In genomic region chr2:93452506-93452905, GRCm38 (mm10) we compare ENCODE assay signal across 12 mouse cellular contexts. TPM values are rescaled to one million over a fixed set of nuclear protein-coding genes. Genes with fewer than 3 reads are reported as not detected.
A peak's percentile ranks its signal among the peaks of the same experiment; 100 is the strongest.
DNase-seq lines count a peak whose midpoint lies in the region; ATAC-seq and TF ChIP-seq lines count a peak whose summit lies in the region.
"Had no signal": no experiment of that assay in that cellular context is flagged by ENCODE, and none has a peak within 500 bp of the region (broad histone marks: within the 10 kb centered on the region; RNA-seq: fewer than 3 reads in every experiment).

No protein-coding gene starts in this region.

- 55% methylated on average over 4 of the region's 4 CpGs for WGBS in kidney, embryonic 14.5 days
- WGBS in intestine, postnatal 0 days, result 38% methylated on average over 4 of the region's 4 CpGs
- WGBS in liver, embryonic 15.5 days (ENCODE audit: insufficient replicate concordance), result 76% methylated on average over 4 of the region's 4 CpGs
- 80% methylated on average over 4 of the region's 4 CpGs for WGBS in midbrain, postnatal 0 days

- H3K9me3 ChIP-seq in kidney, embryonic 14.5 days (ENCODE audit: control insufficient read depth, low read length), result no peaks in the 10 kb centered on the region
- no peaks in the 10 kb centered on the region for H3K9me3 ChIP-seq in intestine, postnatal 0 days (ENCODE audit: control insufficient read depth)
- no peaks in the 10 kb centered on the region for H3K9me3 ChIP-seq in liver, embryonic 15.5 days (replicated peaks)
- no peaks in the 10 kb centered on the region for H3K9me3 ChIP-seq in midbrain, postnatal 0 days (ENCODE audit: low read length)

- peaks cover 31% of the 10 kb centered on the region for H3K4me1 ChIP-seq in kidney, embryonic 14.5 days (ENCODE audit: control insufficient read depth, insufficient read depth, low read length)
- peaks cover 41% of the 10 kb centered on the region for H3K4me1 ChIP-seq in intestine, postnatal 0 days (replicated peaks; ENCODE audit: control insufficient read depth, insufficient read depth, low read length)
- H3K4me1 ChIP-seq in liver, embryonic 15.5 days (replicated peaks), result peaks cover 100% of the 10 kb centered on the region
- no peaks in the 10 kb centered on the region for H3K4me1 ChIP-seq in midbrain, postnatal 0 days (ENCODE audit: insufficient read depth, low read length)

- H3K27ac ChIP-seq in kidney, embryonic 14.5 days (ENCODE audit: low read depth, low read length), result no peak overlapping the region; the same call in 1 of the 2 replicates
- peak overlapping the region; percentile 78 for H3K27ac ChIP-seq in intestine, postnatal 0 days (ENCODE audit: low read depth, low read length)
- peak overlapping the region; percentile 98 for H3K27ac ChIP-seq in liver, embryonic 15.5 days (replicated peaks)
- H3K27ac ChIP-seq in midbrain, postnatal 0 days (ENCODE audit: low read depth, low read length), result no peak overlapping the region

- no peak overlapping the region for H3K4me2 ChIP-seq in kidney, embryonic 14.5 days (replicated peaks; ENCODE audit: low read depth, low read length)
- H3K4me2 ChIP-seq in intestine, postnatal 0 days (replicated peaks; ENCODE audit: low read depth), result peak overlapping the region; percentile 40
- peak overlapping the region; percentile 33 for H3K4me2 ChIP-seq in liver, embryonic 15.5 days
- H3K4me2 ChIP-seq in midbrain, postnatal 0 days (ENCODE audit: low read depth, low read length, poor library complexity, severe bottlenecking), result no peak overlapping the region

- peak; percentile 79 for DNase-seq in kidney, adult 11 months
- peak; percentile 73 for DNase-seq in kidney, postnatal 14 days
- no peak for DNase-seq in cerebellum, adult 9-11 months
- no peak for DNase-seq in adrenal gland, postnatal 10 days
- no peak for DNase-seq in midbrain, postnatal 0 days (ENCODE audit: low spot score)
- DNase-seq: adrenal gland, adult 2 months; cerebellum, adult 8-10 months; embryo, embryonic 11 days; left cerebral cortex, postnatal 4 days had no signal

- no peak for TF ChIP-seq CTCF in intestine, postnatal 0 days (IDR thresholded peaks at IDR 0.05; ENCODE audit: low read depth)
- TF ChIP-seq CTCF in midbrain, postnatal 0 days (IDR thresholded peaks at IDR 0.05), result no peak

- no peak for ATAC-seq in kidney, embryonic 14.5 days (ENCODE audit: low FRiP score, low TSS enrichment)
- peak; percentile 22; the same call in 1 of the 2 replicates for ATAC-seq in intestine, postnatal 0 days
- ATAC-seq in liver, embryonic 15.5 days (ENCODE audit: insufficient read depth), result no peak
- no peak for ATAC-seq in midbrain, postnatal 0 days (ENCODE audit: low FRiP score)

- no peaks in the 10 kb centered on the region for H3K36me3 ChIP-seq in kidney, embryonic 14.5 days (ENCODE audit: control insufficient read depth, insufficient read depth, low read length)
- no peaks in the 10 kb centered on the region for H3K36me3 ChIP-seq in intestine, postnatal 0 days (ENCODE audit: control insufficient read depth, insufficient read depth)
- H3K36me3 ChIP-seq in liver, embryonic 15.5 days (replicated peaks), result peaks cover 57% of the 10 kb centered on the region
- H3K36me3 ChIP-seq in midbrain, postnatal 0 days (ENCODE audit: insufficient read depth, low read length), result no peaks in the 10 kb centered on the region

- no peak overlapping the region for H3K9ac ChIP-seq in kidney, embryonic 14.5 days (ENCODE audit: low read depth, low read length)
- H3K9ac ChIP-seq in intestine, postnatal 0 days (ENCODE audit: low read depth, low read length), result no peak overlapping the region
- H3K9ac ChIP-seq in liver, embryonic 15.5 days, result peak overlapping the region; percentile 39
- H3K9ac ChIP-seq in midbrain, postnatal 0 days (replicated peaks; ENCODE audit: low read length, poor library complexity, severe bottlenecking), result no peak overlapping the region

- no peaks in the 10 kb centered on the region for H3K27me3 ChIP-seq in kidney, embryonic 14.5 days (ENCODE audit: control insufficient read depth, insufficient read depth, low read length)
- no peaks in the 10 kb centered on the region for H3K27me3 ChIP-seq in intestine, postnatal 0 days (replicated peaks; ENCODE audit: control insufficient read depth, insufficient read depth, low read length)
- H3K27me3 ChIP-seq in liver, embryonic 15.5 days, result no peaks in the 10 kb centered on the region
- H3K27me3 ChIP-seq in midbrain, postnatal 0 days (ENCODE audit: insufficient read depth, low read length), result no peaks in the 10 kb centered on the region

- H3K4me3 ChIP-seq in kidney, embryonic 14.5 days (ENCODE audit: low read length), result no peak overlapping the region
- no peak overlapping the region for H3K4me3 ChIP-seq in intestine, postnatal 0 days (ENCODE audit: low read depth, low read length)
- no peak overlapping the region for H3K4me3 ChIP-seq in liver, embryonic 15.5 days (replicated peaks)
- no peak overlapping the region for H3K4me3 ChIP-seq in midbrain, postnatal 0 days (ENCODE audit: low read depth, low read length)

RNA-seq across cellular contexts. Expression of gene Cd82, which starts 10.4 kb away (rescaled TPM):
- 17.4 and 27.4 TPM in 2 replicates for polyA plus RNA-seq in kidney, embryonic 14.5 days (2014; fragmentation: Nextera tagmentation; extraction: Ambion mirVana)
- polyA plus RNA-seq in intestine, postnatal 0 days (2015; fragmentation: Nextera tagmentation; extraction: Ambion mirVana), result 184 and 199 TPM in 2 replicates
- polyA plus RNA-seq in liver, embryonic 15.5 days (2015; fragmentation: Nextera tagmentation; extraction: Ambion mirVana), result 113 and 118 TPM in 2 replicates
- total RNA-seq in adrenal gland, postnatal 10 days (2021), result 10 to 100 TPM; 44.1 to 47.5 TPM
- 9.2 and 11.4 TPM in 2 replicates for total RNA-seq in midbrain, postnatal 0 days (2014; rRNA removed)
- polyA plus RNA-seq in midbrain, postnatal 0 days (2015; fragmentation: Nextera tagmentation; extraction: Ambion mirVana), result 14.5 and 14.8 TPM in 2 replicates

Comparison
In these comparisons a context has a peak if more than half of its experiments do, and no peak if none do; other contexts are left out.
1. DNase-seq: peak in kidney, adult 11 months (single experiment) and kidney, postnatal 14 days (single experiment); none in cerebellum, adult 9-11 months (single experiment), adrenal gland, postnatal 10 days (single experiment) and midbrain, postnatal 0 days (single experiment).
2. H3K27ac ChIP-seq: peak in intestine, postnatal 0 days (single experiment) and liver, embryonic 15.5 days (single experiment); none in kidney, embryonic 14.5 days (single experiment) and midbrain, postnatal 0 days (single experiment).
3. H3K4me2 ChIP-seq: peak in intestine, postnatal 0 days (single experiment) and liver, embryonic 15.5 days (single experiment); none in kidney, embryonic 14.5 days (single experiment) and midbrain, postnatal 0 days (single experiment).